Mouse (Mus musculus): ENCODE measurements around the gene Pex6. TPM values are rescaled to one million over a fixed set of nuclear protein-coding genes. Genes with fewer than 3 reads are reported as not detected.
"Not testable (repeated sequence)": the region's sequence is repeated elsewhere in the genome, so short reads cannot be mapped to it uniquely, and the experiment has no call there.

Gene Pex6
- polyA plus RNA-seq, 1 experiment, result 43.4 TPM

DNA sequence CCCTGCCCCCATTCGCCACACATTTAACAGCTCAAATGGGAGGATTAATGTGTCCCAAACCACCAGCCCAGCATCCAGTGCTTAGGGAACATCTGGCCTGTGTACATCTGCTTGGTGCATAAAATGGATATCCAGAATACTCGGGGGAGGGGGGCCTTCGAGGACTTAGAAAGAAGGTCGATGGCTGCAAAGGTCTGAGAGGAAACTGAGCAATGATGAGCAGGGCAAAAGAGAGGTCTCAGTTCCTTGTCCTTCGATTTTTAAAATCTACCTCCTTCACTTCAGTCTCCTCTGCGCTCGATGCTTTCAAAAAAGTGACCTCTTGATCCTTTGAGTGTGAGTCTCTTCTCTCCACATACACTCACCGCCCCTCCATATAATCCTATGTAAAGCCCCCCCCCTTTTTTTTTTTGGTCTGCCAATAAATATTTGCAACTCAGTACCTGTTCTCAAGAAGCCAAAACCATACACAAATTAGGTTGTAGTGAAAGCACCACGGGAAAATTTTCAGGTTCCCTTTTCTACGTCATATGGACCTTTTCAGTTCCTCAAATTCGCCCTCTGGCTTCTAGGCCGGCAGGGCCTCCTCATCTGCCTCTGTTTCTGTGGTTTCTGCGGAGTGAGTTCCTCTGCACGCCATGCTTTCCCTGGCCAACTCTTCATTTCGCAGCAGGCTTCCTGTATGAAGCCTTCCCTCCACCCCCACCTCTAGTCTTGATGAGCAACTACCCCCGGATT lies 40.0 kb downstream of the Pex6 start:
- H3K4me3 ChIP-seq (ENCODE audit: control insufficient read depth, low read depth, low read length), result peak overlapping the region; percentile 94
- no peaks in the 10 kb centered on the region for H3K27me3 ChIP-seq (ENCODE audit: control insufficient read depth, insufficient read depth, low read length)
- TF ChIP-seq POLR2A (IDR thresholded peaks at IDR 0.05; ENCODE audit: control insufficient read depth, low read depth, low read length) (no peak), CTCF (IDR thresholded peaks at IDR 0.05; ENCODE audit: control insufficient read depth, insufficient read depth, insufficient replicate concordance, low read depth, low read length) (no peak)
- H3K4me1 ChIP-seq (ENCODE audit: control insufficient read depth, insufficient read depth, low read length), result peaks cover 15% of the 10 kb centered on the region
- peak overlapping the region; percentile 84 for H3K27ac ChIP-seq (ENCODE audit: control insufficient read depth, insufficient read depth, low read depth, low read length)
- H3K36me3 ChIP-seq (ENCODE audit: control insufficient read depth, insufficient read depth, low read length), result no peaks in the 10 kb centered on the region

DNA sequence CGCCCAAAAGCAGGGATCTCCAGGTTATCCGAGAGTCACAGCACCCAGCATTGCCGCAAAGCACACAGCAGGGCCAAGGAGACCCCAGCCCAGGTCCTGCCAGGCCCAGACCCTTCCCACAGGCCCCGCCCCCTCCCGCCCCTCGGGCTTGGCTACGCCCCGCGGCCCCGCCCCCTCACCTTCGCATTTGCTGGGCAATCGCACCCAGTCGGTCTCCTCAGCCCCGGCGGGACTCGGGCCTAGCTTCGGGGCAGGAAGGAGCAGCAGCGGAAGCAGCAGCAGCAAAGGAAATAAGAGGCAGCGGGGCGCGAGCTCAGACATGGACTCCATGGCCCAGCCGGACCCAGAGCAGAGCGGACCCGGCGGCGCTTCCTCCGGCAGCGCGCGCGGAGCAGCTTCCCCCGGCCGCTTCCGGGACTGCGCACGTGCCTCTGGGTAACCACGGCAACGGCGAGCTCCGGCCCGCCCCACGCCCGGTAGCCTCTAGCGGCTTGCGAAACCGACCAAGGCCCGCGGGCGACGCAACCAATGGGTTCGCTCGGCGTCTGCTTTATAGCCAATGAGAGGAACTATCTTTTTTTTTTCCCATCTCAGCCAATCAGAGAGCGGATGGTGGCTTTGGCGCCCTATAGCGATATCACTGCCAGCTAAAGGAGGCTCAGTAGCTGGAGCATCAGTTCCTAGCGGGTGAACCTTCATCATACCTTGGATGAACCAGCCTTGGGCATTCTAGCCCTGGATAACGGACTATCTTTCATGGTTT lies 40.7 kb downstream of the Pex6 start, which contains the start of gene Cnpy3:
Cnpy3 (minus strand) TSS at position 421 of the 763 bp plus-strand sequence.
- Histone ChIP-seq H3K36me3 (ENCODE audit: control insufficient read depth, insufficient read depth, low read length) (no peaks in the 10 kb centered on the region), H3K4me1 (ENCODE audit: control insufficient read depth, insufficient read depth, low read length) (peaks cover 15% of the 10 kb centered on the region), H3K27ac (ENCODE audit: control insufficient read depth, insufficient read depth, low read depth, low read length) (peak within 1 kb of the TSS; percentile 84), H3K27me3 (ENCODE audit: control insufficient read depth, insufficient read depth, low read length) (no peaks in the 10 kb centered on the region), H3K4me3 (ENCODE audit: control insufficient read depth, low read depth, low read length) (peak within 1 kb of the TSS; percentile 94)
- TF ChIP-seq CTCF (IDR thresholded peaks at IDR 0.05; ENCODE audit: control insufficient read depth, insufficient read depth, insufficient replicate concordance, low read depth, low read length) (no peak), POLR2A (IDR thresholded peaks at IDR 0.05; ENCODE audit: control insufficient read depth, low read depth, low read length) (peak; percentile 73)

DNA sequence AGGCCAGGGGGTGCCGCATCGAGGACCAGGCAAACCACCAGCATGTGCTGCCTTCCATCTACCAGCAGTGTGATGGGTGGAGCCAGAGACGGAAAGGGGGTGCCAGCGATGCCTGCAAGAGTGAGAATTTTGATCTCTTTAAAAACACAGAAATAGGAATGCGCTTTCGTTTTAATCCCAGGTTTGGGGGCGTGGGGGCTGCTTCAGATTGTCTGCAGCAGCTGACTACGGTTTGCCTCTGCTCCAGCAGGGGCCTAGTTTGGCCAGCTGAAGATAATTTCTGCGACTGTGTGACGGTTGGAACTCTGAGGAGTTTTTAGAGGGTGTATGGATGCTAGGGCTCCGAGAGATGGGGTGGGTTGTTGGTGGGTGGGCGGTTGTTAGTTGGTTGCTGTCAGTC lies 47.5 kb downstream of the Pex6 start:
- H3K27ac ChIP-seq (ENCODE audit: control insufficient read depth, insufficient read depth, low read depth, low read length), result no peak overlapping the region
- H3K4me3 ChIP-seq (ENCODE audit: control insufficient read depth, low read depth, low read length), result no peak overlapping the region
- no peaks in the 10 kb centered on the region for H3K27me3 ChIP-seq (ENCODE audit: control insufficient read depth, insufficient read depth, low read length)
- no peaks in the 10 kb centered on the region for H3K36me3 ChIP-seq (ENCODE audit: control insufficient read depth, insufficient read depth, low read length)
- TF ChIP-seq CTCF (IDR thresholded peaks at IDR 0.05; ENCODE audit: control insufficient read depth, insufficient read depth, insufficient replicate concordance, low read depth, low read length), result no peak
- TF ChIP-seq POLR2A (IDR thresholded peaks at IDR 0.05; ENCODE audit: control insufficient read depth, low read depth, low read length), result no peak
- H3K4me1 ChIP-seq (ENCODE audit: control insufficient read depth, insufficient read depth, low read length), result peaks cover 1% of the 10 kb centered on the region; the same call in 1 of the 2 replicates

DNA sequence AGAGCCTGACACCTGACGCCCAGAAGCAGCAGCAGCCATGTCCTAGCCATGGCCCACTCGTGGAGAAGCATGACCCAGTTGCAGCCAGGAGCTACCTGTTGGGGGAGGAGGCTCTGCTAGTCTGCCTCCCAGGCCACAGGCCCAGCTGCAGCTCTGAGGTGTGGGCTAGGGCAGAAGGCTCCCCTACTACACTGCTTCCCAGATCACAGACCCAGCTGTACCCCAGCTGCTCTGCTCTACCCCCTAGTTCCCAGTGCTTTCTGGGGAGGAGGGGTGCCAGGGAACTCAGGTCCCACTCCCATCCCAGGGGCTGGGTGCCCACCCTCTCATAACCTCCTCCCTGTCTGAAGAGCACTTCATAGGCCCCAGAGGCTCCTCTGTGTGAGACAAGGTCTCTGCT lies 52.3 kb downstream of the Pex6 start, which contains the start of gene Ptcra:
Ptcra (minus strand) TSS at position 169 of the 400 bp plus-strand sequence.
- H3K36me3 ChIP-seq (ENCODE audit: control insufficient read depth, insufficient read depth, low read length), result no peaks in the 10 kb centered on the region
- H3K27me3 ChIP-seq (ENCODE audit: control insufficient read depth, insufficient read depth, low read length), result no peaks in the 10 kb centered on the region
- no peak within 1 kb of the TSS for H3K4me3 ChIP-seq (ENCODE audit: control insufficient read depth, low read depth, low read length)
- H3K27ac ChIP-seq (ENCODE audit: control insufficient read depth, insufficient read depth, low read depth, low read length), result no peak within 1 kb of the TSS
- no peaks in the 10 kb centered on the region for H3K4me1 ChIP-seq (ENCODE audit: control insufficient read depth, insufficient read depth, low read length)
- no peak for TF ChIP-seq POLR2A (IDR thresholded peaks at IDR 0.05; ENCODE audit: control insufficient read depth, low read depth, low read length)
- TF ChIP-seq CTCF (IDR thresholded peaks at IDR 0.05; ENCODE audit: control insufficient read depth, insufficient read depth, insufficient replicate concordance, low read depth, low read length), result no peak

DNA sequence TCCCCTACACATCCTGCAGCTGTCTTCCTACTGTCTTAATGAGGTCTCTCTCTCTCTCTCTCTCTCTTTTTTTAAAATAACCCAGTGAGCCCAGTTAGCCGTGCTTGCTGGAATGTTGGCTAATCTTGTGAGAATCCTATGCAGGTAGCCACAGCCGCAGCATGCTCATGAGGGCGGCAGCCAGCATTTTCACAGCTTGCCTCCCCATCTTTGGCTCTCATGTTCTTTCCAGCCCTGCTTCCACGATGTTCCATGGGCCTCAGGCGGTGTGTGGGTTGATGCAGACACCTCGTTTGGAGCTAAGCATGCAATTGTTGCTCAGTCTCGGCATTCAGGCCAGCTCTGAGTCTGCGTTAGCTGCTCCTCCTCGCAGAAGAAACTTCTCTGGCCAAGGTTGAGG lies 53.7 kb downstream of the Pex6 start:
- H3K4me3 ChIP-seq (ENCODE audit: control insufficient read depth, low read depth, low read length); H3K27ac ChIP-seq (ENCODE audit: control insufficient read depth, insufficient read depth, low read depth, low read length); H3K36me3 ChIP-seq (ENCODE audit: control insufficient read depth, insufficient read depth, low read length); H3K4me1 ChIP-seq (ENCODE audit: control insufficient read depth, insufficient read depth, low read length); H3K27me3 ChIP-seq (ENCODE audit: control insufficient read depth, insufficient read depth, low read length): not testable (repeated sequence)

DNA sequence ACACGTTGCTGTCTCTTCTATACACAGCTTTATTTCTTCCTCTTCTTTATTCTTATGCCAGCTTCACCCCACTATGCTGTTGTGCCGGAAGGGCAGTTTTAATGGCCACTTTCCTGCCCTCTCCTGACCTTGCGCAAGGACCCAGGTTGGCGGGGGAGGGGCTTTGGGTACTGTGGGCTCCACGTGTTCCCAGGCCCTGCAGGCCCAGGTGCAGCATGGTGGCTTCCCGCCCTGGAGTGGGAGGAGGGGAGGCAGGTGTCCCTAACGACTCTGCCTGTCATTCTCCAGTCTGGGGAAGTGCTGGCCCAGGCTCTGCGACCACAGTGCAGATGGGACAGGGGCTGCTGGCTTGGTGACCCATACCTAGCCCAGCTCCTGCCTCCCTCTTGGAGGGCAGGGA lies 56.6 kb downstream of the Pex6 start:
- H3K36me3 ChIP-seq (ENCODE audit: control insufficient read depth, insufficient read depth, low read length), result no peaks in the 10 kb centered on the region
- H3K4me1 ChIP-seq (ENCODE audit: control insufficient read depth, insufficient read depth, low read length), result no peaks in the 10 kb centered on the region; the same call in 1 of the 2 replicates
- no peaks in the 10 kb centered on the region for H3K27me3 ChIP-seq (ENCODE audit: control insufficient read depth, insufficient read depth, low read length)
- TF ChIP-seq CTCF (IDR thresholded peaks at IDR 0.05; ENCODE audit: control insufficient read depth, insufficient read depth, insufficient replicate concordance, low read depth, low read length) (no peak), POLR2A (IDR thresholded peaks at IDR 0.05; ENCODE audit: control insufficient read depth, low read depth, low read length) (no peak)
- H3K4me3 ChIP-seq (ENCODE audit: control insufficient read depth, low read depth, low read length), result no peak overlapping the region
- no peak overlapping the region for H3K27ac ChIP-seq (ENCODE audit: control insufficient read depth, insufficient read depth, low read depth, low read length)

DNA sequence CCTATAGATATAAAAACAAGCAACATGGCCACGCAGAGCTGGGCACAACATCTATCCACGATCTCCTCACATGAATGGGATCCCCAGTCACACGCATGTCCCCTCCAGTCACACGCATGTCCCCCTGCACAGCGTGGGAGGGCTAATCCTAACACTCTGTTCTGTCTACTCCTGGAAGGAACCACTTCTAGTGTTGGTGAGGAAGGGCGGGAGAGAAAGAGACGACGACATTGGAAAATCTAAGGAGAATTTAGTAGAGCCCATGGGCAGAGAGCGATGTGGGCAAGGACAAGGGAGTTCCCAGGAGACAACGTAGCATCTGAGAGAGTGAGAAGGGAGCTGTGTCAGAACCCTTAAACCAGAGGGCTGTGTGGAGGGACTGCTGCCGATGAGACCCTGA lies 59.3 kb downstream of the Pex6 start:
- Histone ChIP-seq H3K27me3 (ENCODE audit: control insufficient read depth, insufficient read depth, low read length) (no peaks in the 10 kb centered on the region), H3K4me1 (ENCODE audit: control insufficient read depth, insufficient read depth, low read length) (peaks cover 4% of the 10 kb centered on the region), H3K36me3 (ENCODE audit: control insufficient read depth, insufficient read depth, low read length) (no peaks in the 10 kb centered on the region), H3K27ac (ENCODE audit: control insufficient read depth, insufficient read depth, low read depth, low read length) (no peak overlapping the region), H3K4me3 (ENCODE audit: control insufficient read depth, low read depth, low read length) (no peak overlapping the region)
- TF ChIP-seq CTCF (IDR thresholded peaks at IDR 0.05; ENCODE audit: control insufficient read depth, insufficient read depth, insufficient replicate concordance, low read depth, low read length), result no peak
- TF ChIP-seq POLR2A (IDR thresholded peaks at IDR 0.05; ENCODE audit: control insufficient read depth, low read depth, low read length), result no peak
